Mouse (Mus musculus): Measurements from ENCODE around the gene Gcm2.

Gene Gcm2

DNA sequence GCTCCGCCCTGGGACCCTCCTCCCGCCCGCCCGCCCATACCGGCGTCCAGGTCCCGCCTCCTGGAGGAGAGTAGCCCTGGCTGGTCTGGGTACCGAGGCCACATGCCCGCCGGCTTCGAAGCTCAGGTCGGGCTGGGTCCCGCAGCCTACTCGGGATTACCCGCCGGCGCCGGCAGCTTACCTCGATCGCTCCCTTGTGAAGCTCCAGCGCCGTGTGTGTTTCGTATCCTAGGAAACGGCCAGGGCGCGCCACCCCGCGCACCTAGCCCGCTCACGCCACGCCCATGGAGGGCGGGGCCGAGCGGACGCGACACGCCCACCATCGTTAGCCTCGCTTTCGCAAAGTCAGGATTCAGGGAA lies 31.4 kb downstream of the Gcm2 start, which contains the start of gene Mak:
Mak (minus strand) TSS at position 286 of the 360 bp plus-strand sequence.
- peak; percentile 83 for DNase-seq

- DNase-seq: no peak
Observed at GRCm38 (mm10) chr13:41078690-41079420, 32.0 kb downstream of the Gcm2 start.

- DNase-seq: no peak
Observed at GRCm38 (mm10) chr13:41077921-41078320, 32.9 kb downstream of the Gcm2 start.

GRCm38 (mm10) chr13:41073819-41074218 lies 37.0 kb downstream of the Gcm2 start:
- DNase-seq: no peak

GRCm38 (mm10) chr13:41071617-41072016 lies 39.2 kb downstream of the Gcm2 start:
- DNase-seq: no peak

DNA sequence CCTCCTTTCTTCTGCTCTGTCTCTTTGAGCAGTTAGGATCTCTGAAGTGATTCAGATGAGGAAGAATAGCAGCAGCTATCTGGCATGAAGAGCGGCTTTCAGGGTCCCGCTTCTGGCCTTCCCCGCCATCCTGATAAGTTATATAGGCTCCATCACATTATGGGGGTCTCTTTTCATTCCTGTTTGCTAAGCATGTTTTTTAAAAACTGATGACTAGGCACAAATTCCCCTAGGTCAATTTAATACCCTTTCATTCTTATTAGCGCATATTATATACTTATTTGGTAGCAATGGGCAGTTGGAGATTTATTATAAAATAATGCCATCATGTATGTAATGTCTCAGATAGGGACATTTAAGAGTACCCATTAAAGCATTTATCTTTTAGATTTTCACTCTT lies 43.2 kb downstream of the Gcm2 start:
- no peak for DNase-seq

GRCm38 (mm10) chr13:41051965-41052364 lies 58.9 kb downstream of the Gcm2 start:
- DNase-seq: no peak
